Mouse (Mus musculus) spleen, adult 2 months (tissue): ENCODE results near the gene Pkd1l1. TPM values are rescaled to one million over a fixed set of nuclear protein-coding genes. Genes with fewer than 3 reads are reported as not detected.

ENCODE experiments used
- DNase-seq, 2 experiments: peaks; one replicate each; pipeline versions ENCODE4 v3.0.0 to v3.0.0-alpha.2; 2012 to 2021; ENCODE audit warnings: low spot score in 2 of 2, low read depth in 1 of 2
- H3K27ac ChIP-seq: fragments of 200-500 bp; 2 replicates; pipeline ENCODE4 v1.5.1; 2012; ENCODE audit warnings: low read length, inconsistent platforms; ENCODE audit not compliant: insufficient read depth
- H3K27me3 ChIP-seq: fragments of 200-500 bp; 2 replicates; pipeline ENCODE4 v1.6.1; 2012; ENCODE audit warnings: mild to moderate bottlenecking, moderate library complexity, low read length, inconsistent platforms; ENCODE audit not compliant: control insufficient read depth, insufficient read depth
- H3K36me3 ChIP-seq: fragments of 200-500 bp; 2 replicates; pipeline ENCODE4 v1.6.1; 2012; ENCODE audit warnings: mild to moderate bottlenecking, low read length, inconsistent platforms; ENCODE audit not compliant: control insufficient read depth, insufficient read depth
- H3K4me1 ChIP-seq: fragments of 200-500 bp; 2 replicates; pipeline ENCODE4 v1.6.1; 2011; ENCODE audit warnings: inconsistent platforms; ENCODE audit not compliant: control insufficient read depth, insufficient read depth, insufficient read length
- H3K4me3 ChIP-seq: fragments of 200-500 bp; 2 replicates; pipeline ENCODE4 v1.5.1; 2011; ENCODE audit warnings: mild to moderate bottlenecking, inconsistent platforms; ENCODE audit not compliant: insufficient read depth, insufficient read length; ENCODE audit errors: extremely low read depth
- CTCF ChIP-seq: fragments of 200-500 bp; IDR thresholded peaks from 2 replicates; pipeline ENCODE4 v1.5.1; 2011; ENCODE audit warnings: mild to moderate bottlenecking, inconsistent platforms; ENCODE audit not compliant: insufficient read depth, insufficient read length, insufficient replicate concordance; ENCODE audit errors: extremely low read depth
- POLR2A ChIP-seq: fragments of 200-500 bp; IDR thresholded peaks from 2 replicates; pipeline ENCODE4 v1.6.1; 2011; ENCODE audit warnings: low read depth, low read length, inconsistent platforms
- WGBS: fragments of 180-500 bp; shearing (Covaris S2); methylation state at CpG from one replicate; pipeline ENCODE4 v1.1.7; 2018; 5-methylcytosine and 5-hydroxymethylcytosine counted together
- polyA plus RNA-seq: library from polyadenylated mRNA; depleted of rRNA; stranded (reverse); fragments of >200 nt; gene quantifications from 2 replicates; pipeline ENCODE4 v1.2.3, GENCODE M21; 2012

Gene Pkd1l1
- polyA plus RNA-seq, 1 experiment = 0.46 TPM

GRCm38 (mm10) chr11:8866021-8866420 lies 107.0 kb downstream of the Pkd1l1 start:
- no peak for DNase-seq
- TF ChIP-seq CTCF = no peak
- no peak for TF ChIP-seq POLR2A
- H3K27me3 ChIP-seq = no peaks in the 10 kb centered on the region
- no peaks in the 10 kb centered on the region for H3K4me1 ChIP-seq
- H3K36me3 ChIP-seq = no peaks in the 10 kb centered on the region
- WGBS = 93% methylated on average over 7 of the region's 7 CpGs
- no peak overlapping the region for H3K27ac ChIP-seq
- no peak overlapping the region for H3K4me3 ChIP-seq

- Histone ChIP-seq H3K4me1 (no peaks in the 10 kb centered on the region), H3K27me3 (no peaks in the 10 kb centered on the region), H3K36me3 (no peaks in the 10 kb centered on the region), H3K27ac (no peak overlapping the region), H3K4me3 (no peak overlapping the region)
- 80% methylated on average over 8 of the region's 8 CpGs for WGBS
- no peak for TF ChIP-seq CTCF
- TF ChIP-seq POLR2A = no peak
- DNase-seq = no peak
These were observed 109.0 kb downstream of the Pkd1l1 start for GRCm38 (mm10) chr11:8863955-8864675.

- Histone ChIP-seq H3K4me3 (no peak overlapping the region), H3K36me3 (no peaks in the 10 kb centered on the region), H3K27ac (no peak overlapping the region), H3K4me1 (no peaks in the 10 kb centered on the region), H3K27me3 (no peaks in the 10 kb centered on the region)
- 90% methylated on average over 4 of the region's 4 CpGs for WGBS
- no peak for TF ChIP-seq POLR2A
- no peak for TF ChIP-seq CTCF
- DNase-seq = no peak
These were observed 110.6 kb downstream of the Pkd1l1 start for GRCm38 (mm10) chr11:8862426-8862825.

GRCm38 (mm10) chr11:8861978-8862377 lies 111.1 kb downstream of the Pkd1l1 start:
- H3K4me1 ChIP-seq = no peaks in the 10 kb centered on the region
- H3K27ac ChIP-seq = no peak overlapping the region
- TF ChIP-seq POLR2A (no peak), CTCF (no peak)
- no peaks in the 10 kb centered on the region for H3K36me3 ChIP-seq
- H3K27me3 ChIP-seq = no peaks in the 10 kb centered on the region
- DNase-seq = no peak
- no peak overlapping the region for H3K4me3 ChIP-seq
- 86% methylated on average over 4 of the region's 4 CpGs for WGBS

GRCm38 (mm10) chr11:8860878-8861277 lies 112.2 kb downstream of the Pkd1l1 start:
- no peak overlapping the region for H3K27ac ChIP-seq
- TF ChIP-seq CTCF = peak; percentile 6; the same call in 1 of the 2 replicates
- no peak for TF ChIP-seq POLR2A
- H3K4me1 ChIP-seq = no peaks in the 10 kb centered on the region
- no peak overlapping the region for H3K4me3 ChIP-seq
- no peak for DNase-seq
- H3K36me3 ChIP-seq = no peaks in the 10 kb centered on the region
- 39% methylated on average over 3 of the region's 3 CpGs for WGBS
- H3K27me3 ChIP-seq = no peaks in the 10 kb centered on the region

- DNase-seq = peak; percentile 22 to 49
- H3K4me1 ChIP-seq = no peaks in the 10 kb centered on the region
- no peak overlapping the region for H3K27ac ChIP-seq
- no peak overlapping the region for H3K4me3 ChIP-seq
- TF ChIP-seq CTCF = peak; percentile 38; the same call in 1 of the 2 replicates
- TF ChIP-seq POLR2A = no peak
- H3K36me3 ChIP-seq = no peaks in the 10 kb centered on the region
- no peaks in the 10 kb centered on the region for H3K27me3 ChIP-seq
- 6% methylated on average over 5 of the region's 5 CpGs for WGBS
These were observed 113.2 kb downstream of the Pkd1l1 start for GRCm38 (mm10) chr11:8859868-8860267.

- Histone ChIP-seq H3K4me3 (no peak overlapping the region), H3K36me3 (no peaks in the 10 kb centered on the region), H3K27ac (no peak overlapping the region), H3K27me3 (no peaks in the 10 kb centered on the region), H3K4me1 (no peaks in the 10 kb centered on the region)
- 83% methylated on average over 3 of the region's 3 CpGs for WGBS
- DNase-seq = no peak
- TF ChIP-seq POLR2A (no peak), CTCF (no peak)
These were observed 114.0 kb downstream of the Pkd1l1 start for GRCm38 (mm10) chr11:8859041-8859440.
